Mouse (Mus musculus): ENCODE measurements around the gene Epop. TPM values are rescaled to one million over a fixed set of nuclear protein-coding genes. Genes with fewer than 3 reads are reported as not detected.
"Not testable (repeated sequence)": the region's sequence is repeated elsewhere in the genome, so short reads cannot be mapped to it uniquely, and the experiment has no call there.

Gene Epop
- polyA plus RNA-seq, 1 experiment from 2014 or later: 11.6 TPM

DNA sequence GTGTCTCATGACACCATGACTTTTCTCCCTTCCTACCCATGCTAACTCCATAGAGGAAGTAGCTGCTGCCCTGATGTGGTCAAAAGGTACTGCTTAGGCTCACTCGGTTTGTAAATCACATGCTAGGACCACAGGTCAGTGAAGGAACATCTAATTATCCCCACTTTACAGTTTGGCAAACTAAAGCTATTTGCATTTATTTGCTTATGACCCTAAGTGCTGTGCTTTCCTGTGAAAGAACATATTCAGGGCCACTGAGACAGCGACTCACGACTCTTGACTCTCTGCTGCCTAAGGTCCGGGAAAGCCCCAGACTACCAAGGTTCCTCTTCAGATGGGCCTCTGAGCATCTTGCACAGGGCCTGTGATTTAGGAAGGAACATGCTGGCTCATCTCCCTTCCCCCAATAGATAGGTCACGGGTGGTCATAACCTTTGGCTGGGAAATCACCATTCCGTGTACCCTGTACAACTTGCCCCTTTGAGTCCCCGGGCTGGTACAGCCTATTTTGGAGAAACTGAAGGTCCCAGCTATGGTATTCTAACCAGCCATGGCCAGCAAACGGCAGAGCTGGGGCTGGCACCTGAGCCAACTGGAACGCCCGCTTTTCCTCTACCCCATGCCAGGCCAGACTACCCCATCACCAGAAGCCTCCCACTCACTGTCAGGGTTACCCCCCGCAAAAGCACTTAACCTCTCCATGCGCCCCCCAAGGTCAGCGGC is 29.9 kb upstream of the Epop start:
- Histone ChIP-seq H3K27me3 (ENCODE audit: poor library complexity, severe bottlenecking) (peaks cover 42% of the 10 kb centered on the region), H3K9me3 (no peaks in the 10 kb centered on the region), H3K4me3 (peak overlapping the region; percentile 94), H3K36me3 (replicated peaks) (no peaks in the 10 kb centered on the region), H3K4me1 (peaks cover 66% of the 10 kb centered on the region), H3K27ac (peak overlapping the region; percentile 97)
- WGBS: 14% methylated on average over 13 of the region's 13 CpGs
- DNase-seq (ENCODE audit: extremely low spot score, low spot score): no peak

GRCm38 (mm10) chr11:97658751-97659266 is 29.3 kb upstream of the Epop start:
- Histone ChIP-seq H3K9me3 (no peaks in the 10 kb centered on the region), H3K4me1 (peaks cover 60% of the 10 kb centered on the region), H3K36me3 (replicated peaks) (no peaks in the 10 kb centered on the region), H3K4me3 (peak overlapping the region; percentile 94), H3K27ac (no peak overlapping the region), H3K27me3 (ENCODE audit: poor library complexity, severe bottlenecking) (peaks cover 42% of the 10 kb centered on the region)
- 71% methylated on average over 11 of the region's 11 CpGs for WGBS
- no peak for DNase-seq (ENCODE audit: extremely low spot score, low spot score)

DNA sequence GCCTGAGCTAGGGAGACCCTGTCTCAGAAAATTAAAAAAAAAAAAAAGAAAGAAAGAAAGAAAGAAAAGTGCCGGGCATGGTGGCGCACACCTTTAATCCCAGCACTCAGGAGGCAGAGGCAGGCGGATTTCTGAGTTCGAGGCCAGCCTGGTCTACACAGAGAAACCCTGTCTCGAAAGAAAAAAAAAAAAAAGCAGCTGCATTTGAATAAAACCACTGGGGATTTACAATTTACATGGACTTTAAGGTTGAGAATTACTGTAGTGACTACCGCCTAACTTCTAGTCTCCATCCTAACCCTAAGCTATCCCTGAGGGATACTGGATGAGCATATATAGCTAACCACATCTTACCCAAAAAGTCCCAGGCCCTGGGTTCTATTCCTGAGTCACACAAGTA is 28.5 kb upstream of the Epop start:
- 93% methylated on average over 6 of the region's 6 CpGs for WGBS

GRCm38 (mm10) chr11:97657184-97657945 is 27.9 kb upstream of the Epop start:
- 54% methylated on average over 5 of the region's 6 CpGs for WGBS
- no peaks in the 10 kb centered on the region for H3K36me3 ChIP-seq (replicated peaks)
- H3K27me3 ChIP-seq (ENCODE audit: poor library complexity, severe bottlenecking): peaks cover 40% of the 10 kb centered on the region
- peaks cover 50% of the 10 kb centered on the region for H3K4me1 ChIP-seq
- H3K4me3 ChIP-seq: no peak overlapping the region
- 0 out of 2 replicates have a peak, but pooled peaks cover 4% of the 10 kb centered on the region for H3K9me3 ChIP-seq
- no peak overlapping the region for H3K27ac ChIP-seq
- no peak for DNase-seq (ENCODE audit: extremely low spot score, low spot score)

More for the DNA sequence above, 28.5 kb upstream of the Epop start:
- Histone ChIP-seq H3K27me3 (ENCODE audit: poor library complexity, severe bottlenecking) (peaks cover 42% of the 10 kb centered on the region), H3K4me1 (peaks cover 55% of the 10 kb centered on the region)
- H3K36me3 ChIP-seq (replicated peaks); H3K9me3 ChIP-seq; DNase-seq (ENCODE audit: extremely low spot score, low spot score); H3K4me3 ChIP-seq; H3K27ac ChIP-seq: not testable (repeated sequence)

GRCm38 (mm10) chr11:97656269-97656971 is 26.9 kb upstream of the Epop start:
- Histone ChIP-seq H3K4me3 (no peak overlapping the region), H3K9me3 (0 out of 2 replicates have a peak, but pooled peaks cover 4% of the 10 kb centered on the region), H3K27ac (no peak overlapping the region), H3K4me1 (peaks cover 40% of the 10 kb centered on the region), H3K36me3 (replicated peaks) (no peaks in the 10 kb centered on the region), H3K27me3 (ENCODE audit: poor library complexity, severe bottlenecking) (peaks cover 30% of the 10 kb centered on the region)
- no peak for DNase-seq (ENCODE audit: extremely low spot score, low spot score)
- WGBS: 74% methylated on average over 14 of the region's 14 CpGs

DNA sequence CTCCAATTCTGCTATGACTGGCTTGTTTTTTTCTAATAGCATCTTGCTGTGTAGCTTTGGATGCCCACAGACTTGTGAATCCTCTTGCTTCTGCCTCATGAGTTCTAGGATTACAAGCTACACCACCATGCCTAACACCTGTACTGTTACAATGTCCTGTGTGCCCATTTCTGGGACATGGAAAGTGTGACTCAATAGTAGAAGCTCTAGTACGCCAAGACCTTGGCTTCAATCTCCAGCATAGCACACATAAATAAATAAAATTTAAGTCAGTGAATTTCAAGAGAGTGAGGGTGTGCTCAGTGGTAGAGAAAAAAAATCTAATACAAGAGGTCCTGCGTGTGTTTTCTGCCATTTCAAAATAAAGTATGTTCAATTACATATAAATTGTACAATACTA is 24.7 kb upstream of the Epop start:
- no peak overlapping the region for H3K27ac ChIP-seq
- H3K4me3 ChIP-seq: no peak overlapping the region
- H3K36me3 ChIP-seq (replicated peaks): no peaks in the 10 kb centered on the region
- H3K4me1 ChIP-seq: peaks cover 29% of the 10 kb centered on the region
- 93% methylated on average over 2 of the region's 2 CpGs for WGBS
- H3K9me3 ChIP-seq: 0 out of 2 replicates have a peak, but pooled peaks cover 4% of the 10 kb centered on the region
- H3K27me3 ChIP-seq (ENCODE audit: poor library complexity, severe bottlenecking): peaks cover 21% of the 10 kb centered on the region
- DNase-seq (ENCODE audit: extremely low spot score, low spot score): no peak

DNA sequence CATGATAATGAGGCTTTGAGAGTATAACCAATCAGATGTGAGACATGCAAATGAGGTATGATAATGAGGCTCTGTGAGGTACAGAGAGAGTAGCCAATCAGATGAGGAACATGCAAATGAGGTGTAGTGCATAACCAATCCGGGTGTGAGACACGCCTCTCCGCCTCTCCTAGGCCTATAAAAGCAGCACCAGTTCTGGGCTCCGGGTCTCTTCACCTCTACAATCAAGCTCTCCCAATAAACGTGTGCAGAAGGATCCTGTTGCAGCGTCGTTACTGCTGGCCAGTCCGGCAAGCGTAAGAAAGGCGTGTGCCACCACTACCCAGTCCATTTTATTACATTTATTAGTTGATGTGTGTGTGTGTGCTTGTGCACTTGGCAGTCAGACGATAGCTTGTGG is 23.9 kb upstream of the Epop start:
- H3K4me1 ChIP-seq: peaks cover 23% of the 10 kb centered on the region
- peaks cover 12% of the 10 kb centered on the region for H3K27me3 ChIP-seq (ENCODE audit: poor library complexity, severe bottlenecking)
- H3K27ac ChIP-seq; H3K9me3 ChIP-seq; DNase-seq (ENCODE audit: extremely low spot score, low spot score); H3K36me3 ChIP-seq (replicated peaks); H3K4me3 ChIP-seq: not testable (repeated sequence)
- WGBS: 92% methylated on average over 11 of the region's 11 CpGs

DNA sequence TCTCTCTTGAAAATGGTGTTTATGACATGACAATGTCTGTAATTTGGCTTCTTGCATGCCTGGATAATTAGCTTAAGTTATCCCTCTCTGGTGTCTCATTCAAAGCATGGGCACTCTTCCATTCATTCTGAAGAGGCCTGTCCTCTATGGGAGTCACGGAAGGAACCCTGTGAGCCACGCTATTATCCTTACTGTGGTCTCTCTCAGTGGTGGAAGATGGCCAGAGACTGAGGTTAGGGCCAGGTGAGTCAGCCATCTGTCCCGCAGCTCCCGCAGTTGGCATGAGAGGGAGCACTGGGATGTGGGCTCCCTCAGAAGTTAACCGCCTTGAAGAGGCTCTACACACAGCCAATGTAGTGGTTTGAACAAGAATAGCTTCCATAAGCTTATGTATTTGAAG is 20.8 kb upstream of the Epop start:
- 68% methylated on average over 5 of the region's 5 CpGs for WGBS
- Histone ChIP-seq H3K4me1 (peaks cover 11% of the 10 kb centered on the region), H3K9me3 (0 out of 2 replicates have a peak, but pooled peaks cover 4% of the 10 kb centered on the region), H3K27ac (no peak overlapping the region), H3K36me3 (replicated peaks) (no peaks in the 10 kb centered on the region), H3K27me3 (ENCODE audit: poor library complexity, severe bottlenecking) (peaks cover 9% of the 10 kb centered on the region; the same call in 1 of the 2 replicates), H3K4me3 (no peak overlapping the region)
- DNase-seq (ENCODE audit: extremely low spot score, low spot score): no peak

DNA sequence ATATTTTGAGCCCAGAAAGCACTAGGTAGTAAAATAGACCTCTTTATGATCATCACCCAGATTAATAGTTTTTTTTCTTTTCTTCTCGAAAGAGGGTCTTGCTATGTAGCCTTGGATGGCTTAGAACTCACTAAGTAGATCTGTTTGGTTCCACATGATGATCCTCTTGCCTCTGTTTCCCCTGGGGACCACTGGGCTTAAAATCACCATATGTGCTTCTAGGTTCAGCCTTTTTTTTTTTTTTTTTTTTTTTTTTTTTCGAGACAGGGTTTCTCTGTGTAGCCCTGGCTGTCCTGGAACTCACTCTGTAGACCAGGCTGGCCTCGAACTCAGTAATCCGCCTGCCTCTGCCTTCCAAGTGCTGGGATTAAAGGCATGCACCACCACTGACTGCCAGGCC is 19.0 kb upstream of the Epop start:
- not testable (repeated sequence) for DNase-seq (ENCODE audit: extremely low spot score, low spot score); H3K27ac ChIP-seq; H3K36me3 ChIP-seq (replicated peaks); H3K9me3 ChIP-seq; H3K27me3 ChIP-seq (ENCODE audit: poor library complexity, severe bottlenecking); H3K4me3 ChIP-seq
- WGBS: 93% methylated on average over 3 of the region's 4 CpGs
- H3K4me1 ChIP-seq: peaks cover 11% of the 10 kb centered on the region

- no peak overlapping the region for H3K4me3 ChIP-seq
- WGBS: 2% methylated on average over 6 of the region's 6 CpGs
- no peaks in the 10 kb centered on the region for H3K36me3 ChIP-seq (replicated peaks)
- no peaks in the 10 kb centered on the region for H3K9me3 ChIP-seq
- H3K27me3 ChIP-seq (ENCODE audit: poor library complexity, severe bottlenecking): no peaks in the 10 kb centered on the region
- no peaks in the 10 kb centered on the region for H3K4me1 ChIP-seq
- no peak overlapping the region for H3K27ac ChIP-seq
- DNase-seq (ENCODE audit: extremely low spot score, low spot score): peak; percentile 72
These were observed 15.3 kb upstream of the Epop start for GRCm38 (mm10) chr11:97644834-97645233.

- DNase-seq (ENCODE audit: extremely low spot score, low spot score): no peak
These were observed 14.0 kb upstream of the Epop start for GRCm38 (mm10) chr11:97643380-97644055.

DNA sequence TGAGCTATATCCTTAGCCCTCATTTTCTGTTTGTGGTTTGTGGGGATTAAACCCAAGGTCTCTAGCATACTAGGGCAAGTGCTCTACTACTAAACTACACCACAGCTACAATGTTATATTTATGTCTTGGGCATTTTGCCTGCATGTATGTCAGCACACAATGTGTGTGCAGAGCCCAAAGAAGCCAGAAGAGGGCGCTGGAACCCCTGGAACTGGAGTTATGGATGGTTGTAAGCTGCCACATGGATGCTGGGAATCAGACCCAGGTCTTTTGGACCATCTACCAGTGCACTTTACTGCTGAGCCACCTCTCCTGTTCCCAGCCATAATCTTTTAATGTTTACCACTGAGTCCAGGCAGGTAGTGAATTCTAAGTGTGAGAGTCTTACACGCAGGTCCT is 13.2 kb upstream of the Epop start:
- H3K27ac ChIP-seq: no peak overlapping the region
- H3K27me3 ChIP-seq (ENCODE audit: poor library complexity, severe bottlenecking): no peaks in the 10 kb centered on the region
- WGBS: 49% methylated on average over 2 of the region's 2 CpGs
- no peaks in the 10 kb centered on the region for H3K4me1 ChIP-seq
- DNase-seq (ENCODE audit: extremely low spot score, low spot score): no peak
- H3K36me3 ChIP-seq (replicated peaks): no peaks in the 10 kb centered on the region
- H3K9me3 ChIP-seq: no peaks in the 10 kb centered on the region
- no peak overlapping the region for H3K4me3 ChIP-seq

More at GRCm38 (mm10) chr11:97643380-97644055, 14.0 kb upstream of the Epop start:
- Histone ChIP-seq H3K27ac (no peak overlapping the region), H3K9me3 (no peaks in the 10 kb centered on the region), H3K4me1 (no peaks in the 10 kb centered on the region), H3K36me3 (replicated peaks) (no peaks in the 10 kb centered on the region), H3K4me3 (no peak overlapping the region), H3K27me3 (ENCODE audit: poor library complexity, severe bottlenecking) (no peaks in the 10 kb centered on the region)
- WGBS: 88% methylated on average over 8 of the region's 8 CpGs

All from forebrain, embryonic 10.5 days (tissue).